ENCODE assay signal across 28 mouse cellular contexts in genomic region chr1:52049827-52050226, GRCm38 (mm10).
DNase-seq lines count a peak whose midpoint lies in the region; ATAC-seq and TF ChIP-seq lines count a peak whose summit lies in the region.
"Had no signal": no experiment of that assay in that cellular context is flagged by ENCODE, and none has a peak within 500 bp of the region (broad histone marks: within the 10 kb centered on the region; RNA-seq: fewer than 3 reads in every experiment).

No protein-coding gene starts in this region.

- no peaks in the 10 kb centered on the region for H3K36me3 ChIP-seq in intestine, embryonic 16.5 days (ENCODE audit: control insufficient read depth, insufficient read depth, low read length)
- no peaks in the 10 kb centered on the region for H3K36me3 ChIP-seq in intestine, embryonic 15.5 days
- H3K36me3 ChIP-seq in stomach, postnatal 0 days (ENCODE audit: control insufficient read depth, insufficient read depth, low read length): no peaks in the 10 kb centered on the region
- H3K36me3 ChIP-seq in heart, embryonic 12.5 days: no peaks in the 10 kb centered on the region
- H3K36me3 ChIP-seq: embryonic facial prominence, embryonic 10.5 days; embryonic facial prominence, embryonic 13.5 days; heart, embryonic 15.5 days; hindbrain, embryonic 10.5 days; hindbrain, embryonic 13.5 days had no signal

- no peaks in the 10 kb centered on the region for H3K9me3 ChIP-seq in intestine, embryonic 16.5 days (ENCODE audit: control insufficient read depth, low read length)
- no peaks in the 10 kb centered on the region for H3K9me3 ChIP-seq in intestine, embryonic 15.5 days
- no peaks in the 10 kb centered on the region for H3K9me3 ChIP-seq in stomach, postnatal 0 days (ENCODE audit: control insufficient read depth, low read length)
- no peaks in the 10 kb centered on the region for H3K9me3 ChIP-seq in heart, embryonic 12.5 days (replicated peaks)
- H3K9me3 ChIP-seq: embryonic facial prominence, embryonic 10.5 days; embryonic facial prominence, embryonic 13.5 days; forebrain, embryonic 13.5 days; heart, embryonic 15.5 days; hindbrain, embryonic 10.5 days; hindbrain, embryonic 13.5 days had no signal

- no peak for TF ChIP-seq EP300 in stomach, postnatal 0 days (optimal IDR thresholded peaks at IDR 0.05)

- ATAC-seq in intestine, embryonic 16.5 days: peak; percentile 50
- ATAC-seq in intestine, embryonic 15.5 days: no peak
- ATAC-seq in common myeloid progenitor, adult 5-6 weeks (replicated peaks; ENCODE audit: low read depth, poor library complexity, severe bottlenecking): 0 out of 2 replicates have a peak, but pooled peaks have one; percentile 32
- ATAC-seq in stomach, postnatal 0 days (ENCODE audit: low FRiP score, low TSS enrichment): peak; percentile 60; the same call in 1 of the 2 replicates
- no peak for ATAC-seq in heart, embryonic 12.5 days (ENCODE audit: insufficient number of reproducible peaks, low FRiP score)
- ATAC-seq: forebrain, embryonic 13.5 days; forebrain, embryonic 16.5 days; hindbrain, embryonic 16.5 days; inflammation-experienced regulatory T-cells, adult 6 months had no signal

- H3K27me3 ChIP-seq in intestine, embryonic 16.5 days (replicated peaks; ENCODE audit: control insufficient read depth, insufficient read depth, low read length): no peaks in the 10 kb centered on the region
- H3K27me3 ChIP-seq in intestine, embryonic 15.5 days (replicated peaks): no peaks in the 10 kb centered on the region
- H3K27me3 ChIP-seq in stomach, postnatal 0 days (ENCODE audit: control insufficient read depth, insufficient read depth, low read length): no peaks in the 10 kb centered on the region
- H3K27me3 ChIP-seq in heart, embryonic 12.5 days (replicated peaks): no peaks in the 10 kb centered on the region
- H3K27me3 ChIP-seq: embryonic facial prominence, embryonic 13.5 days; forebrain, embryonic 13.5 days; heart, embryonic 15.5 days; hindbrain, embryonic 13.5 days had no signal

- H3K4me2 ChIP-seq in intestine, embryonic 16.5 days (ENCODE audit: low read depth, low read length): no peak overlapping the region
- no peak overlapping the region for H3K4me2 ChIP-seq in intestine, embryonic 15.5 days (replicated peaks)
- no peak overlapping the region for H3K4me2 ChIP-seq in stomach, postnatal 0 days (replicated peaks; ENCODE audit: low read depth)
- H3K4me2 ChIP-seq in heart, embryonic 12.5 days: no peak overlapping the region
- H3K4me2 ChIP-seq: embryonic facial prominence, embryonic 13.5 days; forebrain, embryonic 13.5 days; heart, embryonic 11.5 days; heart, embryonic 15.5 days; hindbrain, embryonic 13.5 days had no signal

- no peak overlapping the region for H3K9ac ChIP-seq in intestine, embryonic 16.5 days (ENCODE audit: low read depth, low read length)
- no peak overlapping the region for H3K9ac ChIP-seq in intestine, embryonic 15.5 days
- no peak overlapping the region for H3K9ac ChIP-seq in stomach, postnatal 0 days (ENCODE audit: low read length)
- H3K9ac ChIP-seq in heart, embryonic 12.5 days: no peak overlapping the region
- H3K9ac ChIP-seq: embryonic facial prominence, embryonic 13.5 days; forebrain, embryonic 13.5 days; heart, embryonic 15.5 days; hindbrain, embryonic 13.5 days had no signal

- H3K4me1 ChIP-seq in intestine, embryonic 16.5 days (ENCODE audit: control insufficient read depth, insufficient read depth, low read length): no peaks in the 10 kb centered on the region
- H3K4me1 ChIP-seq in intestine, embryonic 15.5 days (replicated peaks): no peaks in the 10 kb centered on the region
- H3K4me1 ChIP-seq in stomach, postnatal 0 days (replicated peaks; ENCODE audit: control insufficient read depth, insufficient read depth): no peaks in the 10 kb centered on the region
- H3K4me1 ChIP-seq in heart, embryonic 12.5 days (replicated peaks): no peaks in the 10 kb centered on the region
- H3K4me1 ChIP-seq: embryonic facial prominence, embryonic 10.5 days; embryonic facial prominence, embryonic 13.5 days; heart, embryonic 15.5 days; hindbrain, embryonic 13.5 days had no signal

- no peak for TF ChIP-seq CTCF in stomach, postnatal 0 days (IDR thresholded peaks at IDR 0.05; ENCODE audit: low read depth)

- DNase-seq in stomach, postnatal 0 days (ENCODE audit: low spot score): no peak
- no peak for DNase-seq in kidney, postnatal 25 days
- DNase-seq: adrenal gland, postnatal 10 days; adrenal gland, postnatal 36 days; cerebellum, adult 18-20 months; cerebellum, adult 9-11 months; cerebellum, postnatal 25 days; embryo, embryonic 11 days; gastrocnemius, postnatal 10 days; heart, adult 11 months; heart, postnatal 10 days; heart, postnatal 36 days; kidney, adult 11 months had no signal

- no peak overlapping the region for H3K27ac ChIP-seq in intestine, embryonic 16.5 days (ENCODE audit: low read length)
- H3K27ac ChIP-seq in intestine, embryonic 15.5 days: no peak overlapping the region
- no peak overlapping the region for H3K27ac ChIP-seq in stomach, postnatal 0 days (replicated peaks)
- H3K27ac ChIP-seq in heart, embryonic 12.5 days (ENCODE audit: poor library complexity, severe bottlenecking): no peak overlapping the region
- H3K27ac ChIP-seq: embryonic facial prominence, embryonic 10.5 days; embryonic facial prominence, embryonic 13.5 days; forebrain, embryonic 13.5 days; heart, embryonic 15.5 days; hindbrain, embryonic 10.5 days; hindbrain, embryonic 13.5 days had no signal

- no peak overlapping the region for H3K4me3 ChIP-seq in intestine, embryonic 16.5 days (ENCODE audit: low read length)
- H3K4me3 ChIP-seq in intestine, embryonic 15.5 days (replicated peaks): no peak overlapping the region
- no peak overlapping the region for H3K4me3 ChIP-seq in stomach, postnatal 0 days (ENCODE audit: low read depth, low read length)
- H3K4me3 ChIP-seq in heart, embryonic 12.5 days: no peak overlapping the region
- H3K4me3 ChIP-seq: embryonic facial prominence, embryonic 10.5 days; embryonic facial prominence, embryonic 13.5 days; erythroblast, embryonic 14.5 days; forebrain, embryonic 13.5 days; heart, embryonic 15.5 days; hindbrain, embryonic 10.5 days; hindbrain, embryonic 13.5 days had no signal

- 85% methylated on average over 3 of the region's 3 CpGs for WGBS in intestine, embryonic 16.5 days
- WGBS in intestine, embryonic 15.5 days: 83% methylated on average over 3 of the region's 3 CpGs
- 84% methylated on average over 3 of the region's 3 CpGs for WGBS in stomach, postnatal 0 days
- WGBS in heart, embryonic 12.5 days: 81% methylated on average over 3 of the region's 3 CpGs

Comparison
In these comparisons a context has a peak if more than half of its experiments do, and no peak if none do; other contexts are left out.
1. ATAC-seq: peak in intestine, embryonic 16.5 days (single experiment), common myeloid progenitor, adult 5-6 weeks (single experiment) and stomach, postnatal 0 days (single experiment); none in intestine, embryonic 15.5 days (single experiment) and heart, embryonic 12.5 days (single experiment).